Mouse (Mus musculus) adrenal gland, adult 8-10 months (tissue): ENCODE results near the gene Dnm2. TPM values are rescaled to one million over a fixed set of nuclear protein-coding genes. Genes with fewer than 3 reads are reported as not detected.

Experiments
- DNase-seq: peaks from one replicate; pipeline ENCODE4 v3.0.0; 2022
- total RNA-seq, 4 experiments: library from RNA; stranded (reverse); gene quantifications; 2 replicates each; pipeline ENCODE4 v1.2.4; 2022

Gene Dnm2
- total RNA-seq = 100 to 1,000 TPM; 106 to 132 (median 114) TPM

- DNase-seq = peak; percentile 99
Observed at GRCm38 (mm10) chr9:21424631-21425555, at the start of gene Dnm2. Gene Dnm2, plus strand, starts transcription at chr9:21424908.

- no peak for DNase-seq
Observed at GRCm38 (mm10) chr9:21379195-21379594, 45.5 kb upstream of the Dnm2 start.

GRCm38 (mm10) chr9:21380868-21381267 lies 43.8 kb upstream of the Dnm2 start:
- no peak for DNase-seq

- no peak for DNase-seq
Observed at GRCm38 (mm10) chr9:21383966-21384365, 40.7 kb upstream of the Dnm2 start.

GRCm38 (mm10) chr9:21392646-21393175 lies 32.0 kb upstream of the Dnm2 start:
- DNase-seq = no peak

- no peak for DNase-seq
Observed at GRCm38 (mm10) chr9:21395692-21396091, 29.0 kb upstream of the Dnm2 start.

- no peak for DNase-seq
Observed at GRCm38 (mm10) chr9:21397170-21397569, 27.5 kb upstream of the Dnm2 start.

- no peak for DNase-seq
Observed at GRCm38 (mm10) chr9:21401042-21401441, 23.7 kb upstream of the Dnm2 start.

- no peak for DNase-seq
Observed at GRCm38 (mm10) chr9:21402764-21403253, 21.9 kb upstream of the Dnm2 start.

- no peak for DNase-seq
Observed at GRCm38 (mm10) chr9:21403745-21404144, 21.0 kb upstream of the Dnm2 start.

GRCm38 (mm10) chr9:21405525-21405924 lies 19.2 kb upstream of the Dnm2 start:
- no peak for DNase-seq

- DNase-seq = no peak
Observed at GRCm38 (mm10) chr9:21407951-21408350, 16.8 kb upstream of the Dnm2 start.

- DNase-seq = no peak
Observed at GRCm38 (mm10) chr9:21408624-21409023, 16.1 kb upstream of the Dnm2 start.

- peak; percentile 74 for DNase-seq
Observed at GRCm38 (mm10) chr9:21409592-21410317, 15.0 kb upstream of the Dnm2 start.

GRCm38 (mm10) chr9:21411669-21412550 lies 12.8 kb upstream of the Dnm2 start, which contains the start of gene Qtrt1:
Gene Qtrt1, plus strand, starts transcription at chr9:21411837.
- peak; percentile 79 for DNase-seq

GRCm38 (mm10) chr9:21417866-21418265 lies 6.8 kb upstream of the Dnm2 start:
- DNase-seq = no peak

- no peak for DNase-seq
Observed at GRCm38 (mm10) chr9:21419646-21420045, 5.1 kb upstream of the Dnm2 start.

- DNase-seq = no peak
Observed at GRCm38 (mm10) chr9:21425556-21425945, 843 bp downstream of the Dnm2 start.

GRCm38 (mm10) chr9:21426013-21426412 lies 1.3 kb downstream of the Dnm2 start:
- DNase-seq = no peak

GRCm38 (mm10) chr9:21426525-21426924 lies 1.8 kb downstream of the Dnm2 start:
- DNase-seq = no peak

- DNase-seq = no peak
Observed at GRCm38 (mm10) chr9:21427773-21428172, 3.1 kb downstream of the Dnm2 start.

GRCm38 (mm10) chr9:21428178-21428577 lies 3.5 kb downstream of the Dnm2 start:
- no peak for DNase-seq
